Mouse (Mus musculus) granulocyte monocyte progenitor cell, adult 5-6 weeks (primary cell): ENCODE measurements around the gene Gm21586. TPM values are rescaled to one million over a fixed set of nuclear protein-coding genes. Genes with fewer than 3 reads are reported as not detected.
"Not testable (repeated sequence)": the region's sequence is repeated elsewhere in the genome, so short reads cannot be mapped to it uniquely, and the experiment has no call there.

ENCODE experiments used
- ATAC-seq: replicated peaks from 2 replicates; pipeline ENCODE4 v1.8.0; 2016; ENCODE audit warnings: mild to moderate bottlenecking, moderate TSS enrichment, inconsistent platforms; ENCODE audit not compliant: poor library complexity, severe bottlenecking
- total RNA-seq, 2 experiments: library from RNA; stranded (forward) in 1 of 2; stranded (reverse) in 1 of 2; fragments of 200-712, 200-1000 nt in 1 of 2; fragments of >200 nt in 1 of 2; fragmentation: Nextera tagmentation in 1 of 2; gene quantifications; 2 replicates each; pipeline ENCODE4 v1.2.3; 2014 to 2017

The Gm21586 gene
- not detected in 2 replicates for total RNA-seq (2014; fragmentation: Nextera tagmentation)
- not detected in 2 replicates for total RNA-seq (2017)

DNA sequence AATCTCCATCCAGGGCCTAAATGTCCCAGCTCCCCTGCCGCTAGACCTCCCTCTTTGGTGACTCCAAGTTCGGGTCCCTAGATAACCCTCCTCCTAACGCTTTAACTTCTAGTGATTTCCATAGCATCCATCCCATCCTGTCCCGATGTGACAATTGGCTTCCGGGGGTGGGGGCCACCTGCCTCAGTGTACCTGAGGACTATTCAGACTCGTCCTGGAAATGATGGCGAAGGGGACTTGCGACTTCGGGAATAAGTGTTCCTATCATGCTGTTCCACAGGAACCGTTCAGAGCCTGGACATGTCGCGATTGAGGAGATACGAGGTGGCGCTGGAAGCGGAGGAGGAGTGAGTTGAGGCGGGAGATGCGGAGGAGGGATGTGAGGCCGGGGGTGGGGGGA, at the start of gene Gm21586:
TSS of gene Gm21586 (plus strand) at position 301 of the 400 bp plus-strand sequence.
- not testable (repeated sequence) for ATAC-seq

DNA sequence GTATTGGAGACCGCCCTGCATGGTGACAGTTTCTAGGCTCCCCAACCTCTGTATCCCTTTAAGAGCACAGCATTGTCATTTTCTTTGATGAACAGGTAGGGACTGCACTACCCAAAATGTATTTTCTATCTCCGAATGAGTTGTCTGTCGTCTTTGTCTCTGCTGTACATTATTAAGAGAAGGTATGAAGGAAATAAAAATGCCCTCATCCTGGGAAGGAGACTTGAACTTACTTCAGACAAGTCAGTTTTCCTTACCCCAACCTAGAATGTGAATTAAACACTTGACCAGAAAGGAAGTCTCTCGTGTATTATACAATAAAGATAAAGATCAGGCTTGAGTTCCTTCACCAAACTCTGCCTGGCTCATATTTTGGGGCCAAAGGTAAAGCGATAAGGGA, 27.3 kb downstream of the Gm21586 start, which contains the start of gene Gm2163:
TSS of gene Gm2163 (plus strand) at position 301 of the 400 bp plus-strand sequence.
- ATAC-seq, result not testable (repeated sequence)

Other genes with a start within 250 kb of the Gm21586 start
- 0.41 TPM in 1 of 2 replicates, not detected in the other for gene Gm10600, start 198.7 kb upstream of the Gm21586 start, total RNA-seq (2014; fragmentation: Nextera tagmentation)
- not detected in 2 replicates for gene Gm10600, start 198.7 kb upstream of the Gm21586 start, total RNA-seq (2017)
- gene Ccl21b, start 183.6 kb upstream of the Gm21586 start, total RNA-seq (2014; fragmentation: Nextera tagmentation), result not detected in 2 replicates
- gene Ccl21b, start 183.6 kb upstream of the Gm21586 start, total RNA-seq (2017), result not detected in 2 replicates
- not detected in 2 replicates for gene Gm21953, start 145.1 kb upstream of the Gm21586 start, total RNA-seq (2014; fragmentation: Nextera tagmentation)
- gene Gm21953, start 145.1 kb upstream of the Gm21586 start, total RNA-seq (2017), result not detected in 2 replicates
- gene Fam205a3, start 121.0 kb upstream of the Gm21586 start, total RNA-seq (2014; fragmentation: Nextera tagmentation), result not detected in 2 replicates
- gene Fam205a3, start 121.0 kb upstream of the Gm21586 start, total RNA-seq (2017), result 0.05 TPM in 1 of 2 replicates, not detected in the other
- 1.4 and 1.9 TPM in 2 replicates for gene Gm2163, start 27.4 kb downstream of the Gm21586 start, total RNA-seq (2014; fragmentation: Nextera tagmentation)
- gene Gm2163, start 27.4 kb downstream of the Gm21586 start, total RNA-seq (2017), result 0.34 TPM in 1 of 2 replicates, not detected in the other
- gene Fam205a2, start 88.8 kb downstream of the Gm21586 start, total RNA-seq (2014; fragmentation: Nextera tagmentation), result not detected in 2 replicates
- gene Fam205a2, start 88.8 kb downstream of the Gm21586 start, total RNA-seq (2017), result 0.05 TPM in 1 of 2 replicates, not detected in the other
- gene Gm10591, start 172.8 kb downstream of the Gm21586 start, total RNA-seq (2014; fragmentation: Nextera tagmentation), result not detected in 2 replicates
- not detected in 2 replicates for gene Gm10591, start 172.8 kb downstream of the Gm21586 start, total RNA-seq (2017)
- not detected in 2 replicates for gene Gm2564, start 190.3 kb downstream of the Gm21586 start, total RNA-seq (2014; fragmentation: Nextera tagmentation)
- gene Gm2564, start 190.3 kb downstream of the Gm21586 start, total RNA-seq (2017), result not detected in 2 replicates
- gene Ccl27b, start 215.9 kb downstream of the Gm21586 start, total RNA-seq (2014; fragmentation: Nextera tagmentation), result not detected in 2 replicates
- gene Ccl27b, start 215.9 kb downstream of the Gm21586 start, total RNA-seq (2017), result not detected in 2 replicates
- gene Il11ra2, start 222.5 kb downstream of the Gm21586 start, total RNA-seq (2014; fragmentation: Nextera tagmentation), result not detected in 2 replicates
- gene Il11ra2, start 222.5 kb downstream of the Gm21586 start, total RNA-seq (2017), result not detected in 2 replicates